Mouse (Mus musculus) liver, embryonic 12.5 days (tissue): Measurements from ENCODE around the gene Ap1ar. TPM values are rescaled to one million over a fixed set of nuclear protein-coding genes. Genes with fewer than 3 reads are reported as not detected.
"Not testable (repeated sequence)": the region's sequence is repeated elsewhere in the genome, so short reads cannot be mapped to it uniquely, and the experiment has no call there.

ENCODE experiments used
- ATAC-seq: fragments of 200-750 bp; cut with Nextera tagmentation; 2 replicates; pipeline ENCODE4 v1.8.0; 2017; ENCODE audit warnings: moderate number of reproducible peaks, mild to moderate bottlenecking, moderate library complexity
- H3K27ac ChIP-seq: fragments of 300-500 bp; sonication (generic); 2 replicates; pipeline ENCODE4 v1.5.1; 2016; ENCODE audit warnings: mild to moderate bottlenecking
- H3K27me3 ChIP-seq: fragments of 300-500 bp; sonication (generic); replicated peaks from 2 replicates; pipeline ENCODE4 v1.6.1; 2016; ENCODE audit warnings: mild to moderate bottlenecking, moderate library complexity
- H3K36me3 ChIP-seq: fragments of 300-500 bp; sonication (generic); 2 replicates; pipeline ENCODE4 v1.6.1; 2016; ENCODE audit warnings: mild to moderate bottlenecking, moderate library complexity
- H3K4me1 ChIP-seq: fragments of 300-500 bp; sonication (generic); 2 replicates; pipeline ENCODE4 v1.6.1; 2016
- H3K4me2 ChIP-seq: fragments of 300-500 bp; sonication (generic); 2 replicates; pipeline ENCODE4 v1.6.1; 2016; ENCODE audit warnings: mild to moderate bottlenecking, moderate library complexity
- H3K4me3 ChIP-seq: fragments of 300-500 bp; sonication (generic); 2 replicates; pipeline ENCODE4 v1.5.1; 2016; ENCODE audit warnings: mild to moderate bottlenecking, moderate library complexity
- H3K9ac ChIP-seq: fragments of 300-500 bp; sonication (generic); 2 replicates; pipeline ENCODE4 v1.6.1; 2016; ENCODE audit warnings: mild to moderate bottlenecking, moderate library complexity
- H3K9me3 ChIP-seq: fragments of 300-500 bp; sonication (generic); replicated peaks from 2 replicates; pipeline ENCODE4 v1.6.1; 2016; ENCODE audit warnings: mild to moderate bottlenecking, moderate library complexity
- WGBS: fragments of 180-500 bp; shearing (Covaris S2); methylation state at CpG from one replicate; pipeline ENCODE4 v1.1.7; 2016; ENCODE audit not compliant: insufficient replicate concordance; 5-methylcytosine and 5-hydroxymethylcytosine counted together
- polyA plus RNA-seq: library from polyadenylated mRNA; unstranded; fragments of >200 nt; fragmentation: Nextera tagmentation; extraction: Ambion mirVana; gene quantifications from 2 replicates; pipeline ENCODE4 v1.2.1, GENCODE M21; 2016

Gene Ap1ar
- polyA plus RNA-seq, 1 experiment from 2014 or later: 37.3 TPM

DNA sequence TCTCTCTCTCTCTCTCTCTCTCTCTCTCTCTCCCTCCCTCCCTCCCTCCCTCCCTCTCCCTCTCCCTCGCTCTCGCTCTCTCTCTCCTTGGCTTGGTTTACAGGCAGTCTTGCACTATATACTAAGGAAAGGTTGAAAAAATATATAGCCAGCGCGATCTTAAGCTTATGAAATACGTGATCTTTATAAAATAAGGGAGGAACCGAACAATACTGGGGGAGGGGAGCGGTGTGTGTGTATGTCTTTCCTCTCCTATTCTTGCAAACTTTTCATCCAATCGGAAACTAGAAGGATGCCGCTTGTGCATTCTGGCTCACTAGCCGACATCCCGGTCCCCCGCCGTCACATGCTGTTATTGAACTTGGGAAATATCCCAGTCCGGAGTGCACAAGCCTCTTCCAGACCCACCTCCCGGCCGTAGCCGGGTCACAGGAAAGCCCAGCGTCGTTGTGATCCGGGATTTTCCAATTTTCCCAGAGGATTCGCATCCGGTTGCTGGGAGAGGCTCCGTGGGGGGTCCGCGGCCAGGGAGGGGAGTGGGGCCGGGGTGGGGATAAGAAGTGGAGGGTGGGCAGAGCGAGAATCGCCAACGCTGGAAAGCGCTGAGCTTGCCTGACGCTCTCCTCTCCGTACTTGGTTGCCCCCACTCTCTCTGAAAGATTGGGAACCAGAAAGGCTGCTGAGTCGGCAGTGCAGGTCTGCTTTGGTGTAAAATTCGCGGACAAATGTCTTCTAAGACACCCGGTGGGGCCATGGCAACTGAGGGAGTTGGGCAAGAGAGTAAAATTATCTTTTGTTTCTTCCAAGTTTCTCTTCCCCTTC is 46.9 kb downstream of the Ap1ar start:
- under 1% methylated on average over 34 of the region's 36 CpGs for WGBS
- peaks cover 43% of the 10 kb centered on the region for H3K4me1 ChIP-seq
- peak overlapping the region; percentile 72 for H3K4me3 ChIP-seq
- H3K4me2 ChIP-seq: peak overlapping the region; percentile 94
- H3K9ac ChIP-seq: peak overlapping the region; percentile 86
- H3K9me3 ChIP-seq: no peaks in the 10 kb centered on the region
- peak; percentile 38 for ATAC-seq
- no peaks in the 10 kb centered on the region; the same call in 1 of the 2 replicates for H3K27me3 ChIP-seq
- peaks cover 17% of the 10 kb centered on the region for H3K36me3 ChIP-seq
- H3K27ac ChIP-seq: peak overlapping the region; percentile 92

- H3K27ac ChIP-seq: peak within 1 kb of the TSS; percentile 92
- H3K9me3 ChIP-seq: no peaks in the 10 kb centered on the region
- H3K9ac ChIP-seq: peak within 1 kb of the TSS; percentile 86
- H3K27me3 ChIP-seq: no peaks in the 10 kb centered on the region; the same call in 1 of the 2 replicates
- H3K4me1 ChIP-seq: peaks cover 43% of the 10 kb centered on the region
- ATAC-seq: peak; percentile 38
- peak within 1 kb of the TSS; percentile 94 for H3K4me2 ChIP-seq
- peak within 1 kb of the TSS; percentile 72 for H3K4me3 ChIP-seq
- peaks cover 12% of the 10 kb centered on the region for H3K36me3 ChIP-seq
- 2% methylated on average over 40 of the region's 44 CpGs for WGBS
These were observed 47.7 kb downstream of the Ap1ar start, which contains the start of gene Tifa for GRCm38 (mm10) chr3:127789500-127790191. Gene Tifa, plus strand, starts transcription at chr3:127789805.

- Histone ChIP-seq H3K9ac (no peak overlapping the region), H3K4me1 (peaks cover 43% of the 10 kb centered on the region)
- no peak for ATAC-seq
These were observed 48.4 kb downstream of the Ap1ar start for GRCm38 (mm10) chr3:127788919-127789318.

DNA sequence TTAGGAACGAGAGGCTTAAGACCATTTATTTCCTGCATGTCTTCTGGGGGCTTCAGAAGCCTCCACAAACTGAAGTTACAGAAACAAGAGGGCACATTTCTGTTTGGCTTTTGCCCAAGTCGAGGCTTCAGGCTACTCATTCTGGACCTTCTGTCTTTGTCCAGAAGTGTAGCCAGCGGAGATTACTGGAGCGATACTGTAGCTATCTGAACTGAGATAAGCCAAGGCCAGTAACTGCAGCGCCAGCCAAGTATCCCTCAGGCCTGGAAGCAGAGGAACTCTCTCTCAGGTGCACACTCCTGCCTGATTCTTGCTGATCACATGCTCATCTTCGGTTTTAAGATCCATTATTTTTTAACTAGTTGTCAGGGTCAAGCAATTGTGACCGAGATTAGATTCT is 49.3 kb downstream of the Ap1ar start:
- Histone ChIP-seq H3K4me1 (peaks cover 35% of the 10 kb centered on the region), H3K27ac (no peak overlapping the region), H3K9ac (no peak overlapping the region), H3K4me2 (no peak overlapping the region), H3K9me3 (no peaks in the 10 kb centered on the region), H3K36me3 (no peaks in the 10 kb centered on the region), H3K4me3 (no peak overlapping the region), H3K27me3 (no peaks in the 10 kb centered on the region; the same call in 1 of the 2 replicates)
- 47% methylated on average over 7 of the region's 7 CpGs for WGBS
- no peak for ATAC-seq

More at GRCm38 (mm10) chr3:127788919-127789318, 48.4 kb downstream of the Ap1ar start:
- Histone ChIP-seq H3K36me3 (peaks cover 6% of the 10 kb centered on the region; the same call in 1 of the 2 replicates), H3K27ac (no peak overlapping the region), H3K4me2 (peak overlapping the region; percentile 94), H3K27me3 (no peaks in the 10 kb centered on the region; the same call in 1 of the 2 replicates), H3K4me3 (peak overlapping the region; percentile 72; the same call in 1 of the 2 replicates), H3K9me3 (no peaks in the 10 kb centered on the region)
- WGBS: 42% methylated on average over 8 of the region's 8 CpGs

DNA sequence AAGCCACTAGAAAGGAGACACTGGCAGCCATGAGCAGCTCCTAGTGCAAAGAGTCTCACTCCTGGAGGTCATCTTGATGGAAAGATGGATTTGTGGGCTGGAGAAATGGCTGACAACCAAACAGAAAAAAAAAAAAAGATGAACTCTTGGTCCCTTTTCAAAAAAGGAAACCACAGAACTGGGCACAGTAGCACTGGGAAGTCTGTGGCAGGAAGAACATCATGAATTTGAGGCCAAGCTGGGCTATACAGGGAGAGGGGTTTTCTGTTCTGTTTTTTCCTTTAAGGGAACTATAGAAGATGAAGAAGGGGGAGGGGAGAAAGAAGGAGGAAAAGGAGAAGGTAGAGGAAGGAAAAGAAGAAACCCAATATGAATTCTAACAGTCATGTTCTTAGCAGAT is 50.3 kb downstream of the Ap1ar start:
- no peak overlapping the region for H3K27ac ChIP-seq

DNA sequence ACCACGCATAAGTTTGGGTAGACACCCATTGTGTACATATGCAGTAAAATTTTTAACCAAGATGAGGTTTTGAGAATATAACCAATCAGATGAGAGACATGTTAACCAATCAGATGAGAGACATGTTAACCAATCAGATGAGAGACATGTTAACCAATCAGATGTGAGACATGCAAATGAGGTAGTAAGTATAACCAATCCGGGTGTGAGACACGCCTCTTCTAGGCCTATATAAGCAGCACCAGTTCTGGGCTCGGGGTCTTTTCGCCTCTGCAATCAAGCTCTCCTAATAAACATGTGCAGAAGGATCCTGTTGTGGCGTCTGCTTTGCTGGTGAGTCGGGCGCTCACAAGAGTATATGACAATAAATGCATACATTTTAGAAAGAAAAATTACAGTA is 53.6 kb downstream of the Ap1ar start:
- H3K27ac ChIP-seq, H3K4me3 ChIP-seq, H3K36me3 ChIP-seq, H3K27me3 ChIP-seq, ATAC-seq, H3K9me3 ChIP-seq, H3K4me2 ChIP-seq, H3K9ac ChIP-seq: not testable (repeated sequence)
- WGBS: 80% methylated on average over 8 of the region's 8 CpGs
- peaks cover 15% of the 10 kb centered on the region for H3K4me1 ChIP-seq

More for the DNA sequence above, 50.3 kb downstream of the Ap1ar start:
- Histone ChIP-seq H3K27me3 (no peaks in the 10 kb centered on the region; the same call in 1 of the 2 replicates), H3K4me3 (no peak overlapping the region), H3K4me2 (no peak overlapping the region), H3K9me3 (no peaks in the 10 kb centered on the region), H3K9ac (no peak overlapping the region), H3K36me3 (no peaks in the 10 kb centered on the region), H3K4me1 (peaks cover 25% of the 10 kb centered on the region)
- no peak for ATAC-seq

- H3K4me3 ChIP-seq: no peak overlapping the region
- no peaks in the 10 kb centered on the region for H3K27me3 ChIP-seq
- no peaks in the 10 kb centered on the region for H3K9me3 ChIP-seq
- 80% methylated on average over 6 of the region's 6 CpGs for WGBS
- no peak overlapping the region for H3K9ac ChIP-seq
- ATAC-seq: no peak
- no peaks in the 10 kb centered on the region for H3K36me3 ChIP-seq
- H3K4me1 ChIP-seq: peaks cover 12% of the 10 kb centered on the region
- H3K4me2 ChIP-seq: no peak overlapping the region
- H3K27ac ChIP-seq: no peak overlapping the region
These were observed 54.4 kb downstream of the Ap1ar start for GRCm38 (mm10) chr3:127782921-127783320.

- H3K4me3 ChIP-seq: no peak overlapping the region
- 86% methylated on average over 9 of the region's 9 CpGs for WGBS
- ATAC-seq: no peak
These were observed 56.4 kb downstream of the Ap1ar start for GRCm38 (mm10) chr3:127780921-127781320.

DNA sequence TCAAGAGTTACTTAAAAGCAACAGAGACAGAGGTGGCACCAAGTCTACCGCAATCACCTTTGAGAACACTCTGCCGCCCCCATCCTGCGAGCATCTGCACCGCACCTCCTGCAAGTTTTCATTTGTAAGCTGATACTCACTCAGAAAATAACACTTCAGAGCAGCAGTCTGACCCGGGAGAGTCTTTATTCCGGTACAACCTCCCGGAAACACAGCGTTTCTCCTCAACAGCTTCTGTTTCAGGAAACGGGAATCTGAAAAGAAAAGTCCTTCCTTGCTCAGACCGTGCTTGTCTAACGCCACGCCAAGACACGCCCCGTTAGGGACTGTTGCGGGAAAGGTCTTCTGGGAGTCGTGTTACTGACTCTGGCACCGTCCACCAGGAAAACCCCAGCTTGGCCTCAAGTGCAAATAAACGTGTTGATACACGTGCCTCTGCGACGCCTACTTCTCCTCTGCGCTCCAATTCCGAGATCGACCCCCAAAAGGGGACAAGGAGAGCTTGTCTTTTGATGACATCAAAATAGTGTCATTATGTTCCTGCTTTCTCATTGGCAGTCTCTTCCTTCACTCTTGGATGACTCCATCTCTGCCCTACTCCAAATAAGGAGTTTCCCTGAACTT is 57.2 kb downstream of the Ap1ar start, which contains the start of gene Alpk1:
Alpk1 (minus strand) TSS at position 507 of the 624 bp plus-strand sequence.
- ATAC-seq: peak; percentile 79
- H3K4me2 ChIP-seq: peak within 1 kb of the TSS; percentile 75
- H3K4me1 ChIP-seq: peaks cover 10% of the 10 kb centered on the region
- no peak within 1 kb of the TSS for H3K27ac ChIP-seq
- H3K27me3 ChIP-seq: no peaks in the 10 kb centered on the region
- peak within 1 kb of the TSS; percentile 59 for H3K9ac ChIP-seq
- no peaks in the 10 kb centered on the region for H3K9me3 ChIP-seq
- H3K4me3 ChIP-seq: peak within 1 kb of the TSS; percentile 60
- no peaks in the 10 kb centered on the region for H3K36me3 ChIP-seq
- WGBS: 2% methylated on average over 24 of the region's 24 CpGs

More at GRCm38 (mm10) chr3:127780921-127781320, 56.4 kb downstream of the Ap1ar start:
- Histone ChIP-seq H3K27me3 (no peaks in the 10 kb centered on the region), H3K4me1 (peaks cover 10% of the 10 kb centered on the region), H3K9me3 (no peaks in the 10 kb centered on the region), H3K4me2 (no peak overlapping the region), H3K27ac (no peak overlapping the region), H3K36me3 (no peaks in the 10 kb centered on the region), H3K9ac (no peak overlapping the region)

DNA sequence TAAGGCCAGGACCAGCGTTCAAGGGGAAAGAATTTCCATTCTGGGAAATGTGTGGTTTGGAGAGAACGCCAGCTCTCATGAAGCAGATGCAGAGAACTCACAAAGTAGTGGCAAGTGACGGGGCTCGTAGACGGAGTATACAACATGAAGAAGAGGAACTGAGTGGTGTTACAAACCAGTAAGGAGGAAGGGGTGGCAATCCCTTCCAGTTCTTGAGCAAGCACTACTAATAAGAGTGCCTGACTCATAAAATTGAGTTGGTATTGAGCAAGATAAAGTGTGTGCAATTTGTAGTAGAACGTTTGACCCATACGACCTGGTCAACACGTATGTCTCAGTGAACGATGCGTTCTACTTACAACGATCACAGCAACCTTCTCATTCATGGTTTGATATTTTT is 68.2 kb downstream of the Ap1ar start:
- 62% methylated on average over 11 of the region's 11 CpGs for WGBS
- Histone ChIP-seq H3K27ac (no peak overlapping the region), H3K4me2 (no peak overlapping the region), H3K36me3 (no peaks in the 10 kb centered on the region), H3K27me3 (0 out of 2 replicates have a peak, but pooled peaks cover 5% of the 10 kb centered on the region), H3K4me1 (no peaks in the 10 kb centered on the region), H3K9ac (no peak overlapping the region), H3K9me3 (no peaks in the 10 kb centered on the region), H3K4me3 (no peak overlapping the region)
- no peak for ATAC-seq

- no peak overlapping the region for H3K9ac ChIP-seq
- no peak overlapping the region for H3K27ac ChIP-seq
- no peaks in the 10 kb centered on the region for H3K4me1 ChIP-seq
- WGBS: 46% methylated on average over 3 of the region's 3 CpGs
- no peak overlapping the region for H3K4me2 ChIP-seq
- H3K27me3 ChIP-seq: peaks cover 9% of the 10 kb centered on the region; the same call in 1 of the 2 replicates
- no peak for ATAC-seq
- no peak overlapping the region for H3K4me3 ChIP-seq
- no peaks in the 10 kb centered on the region for H3K9me3 ChIP-seq
- H3K36me3 ChIP-seq: no peaks in the 10 kb centered on the region
These were observed 71.4 kb downstream of the Ap1ar start for GRCm38 (mm10) chr3:127765971-127766370.
